Mouse (Mus musculus): Measurements from ENCODE around the gene Rpl13a. TPM values are rescaled to one million over a fixed set of nuclear protein-coding genes. Genes with fewer than 3 reads are reported as not detected.

Gene Rpl13a
- polyA plus RNA-seq, 1 experiment, result 3,729 TPM

DNA sequence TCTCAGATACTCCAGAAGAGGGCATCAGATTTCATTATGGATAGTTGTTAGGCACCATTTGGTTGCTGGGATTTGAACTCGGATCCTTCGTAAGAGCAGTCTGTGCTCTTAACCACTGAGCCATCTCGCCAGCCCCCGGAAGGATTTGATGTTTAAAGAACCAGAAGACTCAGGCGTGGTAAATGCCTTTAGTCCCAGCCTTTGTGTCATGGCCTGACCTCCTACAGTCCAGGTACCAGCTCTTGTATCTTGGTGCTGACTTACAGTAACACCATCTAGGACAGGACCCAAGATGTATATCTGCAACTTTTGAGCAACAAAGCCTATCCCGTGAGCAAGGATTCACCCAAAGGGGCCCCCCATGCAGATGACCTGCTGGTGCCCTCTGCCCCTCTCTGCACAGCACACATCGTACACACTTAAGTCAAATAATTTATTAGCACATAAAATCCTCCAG lies 3.4 kb downstream of the Rpl13a start:
- TF ChIP-seq POLR2A (IDR thresholded peaks at IDR 0.05; ENCODE audit: insufficient read depth, low read length) (peak; percentile 42), EP300 (IDR thresholded peaks at IDR 0.05; ENCODE audit: insufficient read depth, low read depth, low read length) (no peak)
- Histone ChIP-seq H3K4me1 (ENCODE audit: control insufficient read depth, insufficient read depth, low read length) (peaks cover 2% of the 10 kb centered on the region), H3K4me3 (ENCODE audit: low read depth, low read length) (peak overlapping the region; percentile 96), H3K9ac (ENCODE audit: low read depth, poor library complexity, severe bottlenecking) (peak overlapping the region; percentile 99), H3K27me3 (ENCODE audit: control insufficient read depth, insufficient read depth, low read length, poor library complexity, severe bottlenecking) (no peaks in the 10 kb centered on the region), H3K9me3 (replicated peaks; ENCODE audit: control insufficient read depth, insufficient read depth, low read length, poor library complexity, severe bottlenecking) (no peaks in the 10 kb centered on the region), H3K36me3 (ENCODE audit: control insufficient read depth, insufficient read depth, low read length, poor library complexity, severe bottlenecking) (peaks cover 66% of the 10 kb centered on the region), H3K27ac (ENCODE audit: insufficient read depth, low read length) (peak overlapping the region; percentile 96)

DNA sequence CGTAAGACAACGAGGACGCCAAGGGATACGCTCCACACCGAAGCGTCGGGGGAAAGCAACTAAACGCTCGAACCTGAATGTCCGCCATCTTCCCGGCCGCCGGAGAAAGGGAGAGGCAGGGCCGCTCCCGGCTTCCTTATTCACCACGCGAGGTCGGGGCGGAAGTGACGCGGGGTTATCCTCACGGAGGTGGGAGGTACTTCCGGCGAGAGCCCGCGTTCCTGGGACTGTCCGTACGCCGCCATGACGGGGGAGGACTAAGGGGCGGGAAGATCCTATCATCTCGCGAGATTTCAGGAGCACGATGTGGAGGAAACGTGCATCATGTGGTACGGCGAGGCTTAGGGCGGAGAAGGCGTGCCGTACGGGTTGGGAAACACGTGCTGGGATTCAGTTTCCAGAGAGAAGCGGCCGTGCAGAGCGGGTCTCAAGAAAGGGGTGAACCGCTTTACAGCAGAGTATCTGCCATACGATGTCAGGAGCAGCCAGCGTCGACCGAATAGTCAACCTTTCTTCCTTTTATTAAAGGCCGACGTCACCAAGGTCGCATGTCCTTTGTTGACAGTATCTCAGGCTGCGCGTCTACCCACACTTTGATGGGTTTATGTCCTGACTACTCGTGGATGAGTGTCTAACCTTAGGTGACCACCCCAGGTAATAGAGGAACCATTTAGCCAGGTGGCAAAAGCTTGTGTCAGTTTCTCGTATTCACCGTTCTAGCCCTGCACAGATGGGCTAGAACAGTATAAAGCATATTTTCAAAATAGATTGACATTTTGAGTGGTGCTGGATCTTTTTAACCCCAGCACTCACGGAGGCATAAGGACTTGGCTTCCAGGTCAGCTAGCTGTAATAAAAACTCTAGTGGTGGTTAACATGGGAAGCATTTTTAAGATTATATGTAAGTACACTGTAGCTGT lies 4.1 kb downstream of the Rpl13a start, which contains the start of gene Rps11:
Gene Rps11, minus strand, starts transcription at position 216 of the 920 bp plus-strand sequence.
- Histone ChIP-seq H3K27me3 (ENCODE audit: control insufficient read depth, insufficient read depth, low read length, poor library complexity, severe bottlenecking) (no peaks in the 10 kb centered on the region), H3K9ac (ENCODE audit: low read depth, poor library complexity, severe bottlenecking) (peak within 1 kb of the TSS; percentile 99), H3K4me3 (ENCODE audit: low read depth, low read length) (peak within 1 kb of the TSS; percentile 96), H3K27ac (ENCODE audit: insufficient read depth, low read length) (peak within 1 kb of the TSS; percentile 96), H3K9me3 (replicated peaks; ENCODE audit: control insufficient read depth, insufficient read depth, low read length, poor library complexity, severe bottlenecking) (no peaks in the 10 kb centered on the region), H3K4me1 (ENCODE audit: control insufficient read depth, insufficient read depth, low read length) (peaks cover 2% of the 10 kb centered on the region), H3K36me3 (ENCODE audit: control insufficient read depth, insufficient read depth, low read length, poor library complexity, severe bottlenecking) (peaks cover 70% of the 10 kb centered on the region)
- TF ChIP-seq CTCF (IDR thresholded peaks at IDR 0.05; ENCODE audit: low read depth, low read length) (no peak), EP300 (IDR thresholded peaks at IDR 0.05; ENCODE audit: insufficient read depth, low read depth, low read length) (0 out of 2 replicates have a peak, but pooled peaks have one; percentile 54), POLR2A (IDR thresholded peaks at IDR 0.05; ENCODE audit: insufficient read depth, low read length) (peak; percentile 72)

DNA sequence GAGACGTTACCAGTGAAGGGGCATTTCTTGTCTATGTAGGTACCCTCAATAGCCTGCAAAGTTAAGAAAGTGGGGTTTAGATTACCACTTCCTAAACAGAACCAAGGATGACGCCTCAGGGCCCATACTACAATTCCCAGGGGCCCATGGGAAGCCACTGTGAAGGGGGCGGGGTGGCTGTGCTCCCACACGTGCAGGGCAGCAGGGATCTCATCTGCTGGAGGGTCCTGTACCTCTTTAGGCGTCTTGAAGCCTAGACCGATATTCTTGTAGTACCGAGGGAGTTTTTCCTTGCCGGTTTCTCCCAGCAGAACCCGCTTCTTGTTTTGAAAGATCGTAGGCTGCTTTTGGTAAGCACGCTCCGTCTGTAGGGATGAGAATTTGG lies 5.4 kb downstream of the Rpl13a start:
- peaks cover 69% of the 10 kb centered on the region for H3K36me3 ChIP-seq (ENCODE audit: control insufficient read depth, insufficient read depth, low read length, poor library complexity, severe bottlenecking)
- H3K27me3 ChIP-seq (ENCODE audit: control insufficient read depth, insufficient read depth, low read length, poor library complexity, severe bottlenecking), result no peaks in the 10 kb centered on the region
- peak overlapping the region; percentile 90 for H3K9ac ChIP-seq (ENCODE audit: low read depth, poor library complexity, severe bottlenecking)
- no peaks in the 10 kb centered on the region for H3K9me3 ChIP-seq (replicated peaks; ENCODE audit: control insufficient read depth, insufficient read depth, low read length, poor library complexity, severe bottlenecking)
- H3K4me3 ChIP-seq (ENCODE audit: low read depth, low read length), result peak overlapping the region; percentile 91
- peak overlapping the region; percentile 78 for H3K27ac ChIP-seq (ENCODE audit: insufficient read depth, low read length)
- TF ChIP-seq EP300 (IDR thresholded peaks at IDR 0.05; ENCODE audit: insufficient read depth, low read depth, low read length) (no peak), POLR2A (IDR thresholded peaks at IDR 0.05; ENCODE audit: insufficient read depth, low read length) (no peak), CTCF (IDR thresholded peaks at IDR 0.05; ENCODE audit: low read depth, low read length) (no peak)
- peaks cover 2% of the 10 kb centered on the region for H3K4me1 ChIP-seq (ENCODE audit: control insufficient read depth, insufficient read depth, low read length)

DNA sequence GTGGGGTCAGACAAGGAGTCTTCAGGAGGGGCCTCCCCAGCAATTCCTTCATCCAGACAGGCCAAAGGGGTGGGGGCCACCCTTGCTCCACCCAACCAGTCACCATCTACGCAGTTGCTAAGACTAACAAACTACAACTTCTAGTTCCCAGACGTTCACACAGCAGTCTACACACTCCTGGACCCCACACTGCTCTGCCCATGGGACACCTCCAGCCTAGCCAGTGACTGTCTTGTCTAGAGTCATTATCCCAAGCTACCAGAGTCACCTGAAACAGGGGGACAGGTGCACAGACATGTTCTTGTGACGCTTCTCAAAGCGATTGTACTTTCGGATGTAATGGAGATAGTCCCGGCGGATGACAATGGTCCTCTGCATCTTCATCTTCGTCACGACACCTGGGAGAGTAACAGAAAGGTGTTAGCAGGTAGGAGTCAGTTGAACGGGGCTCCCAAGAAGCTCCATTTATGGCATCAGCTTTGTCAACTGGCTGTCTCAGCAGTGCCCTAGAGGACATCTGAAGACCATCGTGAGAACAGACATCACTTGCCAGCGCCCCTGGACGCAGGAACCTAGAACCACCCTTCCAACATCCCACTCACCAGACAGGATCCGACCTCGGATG lies 5.9 kb downstream of the Rpl13a start:
- TF ChIP-seq EP300 (IDR thresholded peaks at IDR 0.05; ENCODE audit: insufficient read depth, low read depth, low read length) (no peak), POLR2A (IDR thresholded peaks at IDR 0.05; ENCODE audit: insufficient read depth, low read length) (no peak), CTCF (IDR thresholded peaks at IDR 0.05; ENCODE audit: low read depth, low read length) (no peak)
- Histone ChIP-seq H3K9ac (ENCODE audit: low read depth, poor library complexity, severe bottlenecking) (peak overlapping the region; percentile 90), H3K27ac (ENCODE audit: insufficient read depth, low read length) (peak overlapping the region; percentile 78), H3K4me3 (ENCODE audit: low read depth, low read length) (peak overlapping the region; percentile 91), H3K27me3 (ENCODE audit: control insufficient read depth, insufficient read depth, low read length, poor library complexity, severe bottlenecking) (no peaks in the 10 kb centered on the region), H3K4me1 (ENCODE audit: control insufficient read depth, insufficient read depth, low read length) (peaks cover 2% of the 10 kb centered on the region), H3K9me3 (replicated peaks; ENCODE audit: control insufficient read depth, insufficient read depth, low read length, poor library complexity, severe bottlenecking) (no peaks in the 10 kb centered on the region), H3K36me3 (ENCODE audit: control insufficient read depth, insufficient read depth, low read length, poor library complexity, severe bottlenecking) (peaks cover 64% of the 10 kb centered on the region)

DNA sequence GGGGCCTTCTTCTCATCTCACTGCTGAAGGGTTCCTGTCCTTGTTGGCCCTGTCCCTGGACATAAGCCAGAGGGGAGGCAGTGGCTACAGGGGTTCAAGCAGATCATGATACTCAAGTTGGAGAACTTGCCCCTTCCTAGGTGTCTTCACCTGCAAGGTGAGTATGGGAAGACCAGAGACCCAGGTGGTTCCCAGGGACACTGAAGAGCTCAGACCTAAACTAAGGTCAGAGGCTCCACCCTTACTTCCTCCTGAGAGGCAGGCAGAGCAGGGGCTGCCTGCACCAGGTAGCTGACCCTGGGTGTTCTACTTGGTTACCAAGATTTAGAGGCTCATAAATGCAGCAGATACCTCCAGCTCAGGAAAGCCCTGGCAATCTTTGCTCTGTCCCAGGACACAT lies 6.6 kb downstream of the Rpl13a start:
- Histone ChIP-seq H3K27ac (ENCODE audit: insufficient read depth, low read length) (peak overlapping the region; percentile 52), H3K9ac (ENCODE audit: low read depth, poor library complexity, severe bottlenecking) (peak overlapping the region; percentile 90; the same call in 1 of the 2 replicates), H3K36me3 (ENCODE audit: control insufficient read depth, insufficient read depth, low read length, poor library complexity, severe bottlenecking) (peaks cover 57% of the 10 kb centered on the region), H3K4me1 (ENCODE audit: control insufficient read depth, insufficient read depth, low read length) (peaks cover 2% of the 10 kb centered on the region), H3K27me3 (ENCODE audit: control insufficient read depth, insufficient read depth, low read length, poor library complexity, severe bottlenecking) (no peaks in the 10 kb centered on the region), H3K4me3 (ENCODE audit: low read depth, low read length) (0 out of 2 replicates have a peak overlapping the region, but pooled peaks have one; percentile 4), H3K9me3 (replicated peaks; ENCODE audit: control insufficient read depth, insufficient read depth, low read length, poor library complexity, severe bottlenecking) (no peaks in the 10 kb centered on the region)
- TF ChIP-seq CTCF (IDR thresholded peaks at IDR 0.05; ENCODE audit: low read depth, low read length) (no peak), POLR2A (IDR thresholded peaks at IDR 0.05; ENCODE audit: insufficient read depth, low read length) (no peak), EP300 (IDR thresholded peaks at IDR 0.05; ENCODE audit: insufficient read depth, low read depth, low read length) (no peak)
